Mouse (Mus musculus) spleen, postnatal 14 days (tissue): ENCODE data around the gene Cux2.
"Not testable (repeated sequence)": the region's sequence is repeated elsewhere in the genome, so short reads cannot be mapped to it uniquely, and the experiment has no call there.

Experiments
- DNase-seq, 2 experiments: peaks; one replicate each; pipeline ENCODE4 v3.0.0; 2021 to 2022; ENCODE audit warnings: low spot score in 2 of 2

Gene Cux2

DNA sequence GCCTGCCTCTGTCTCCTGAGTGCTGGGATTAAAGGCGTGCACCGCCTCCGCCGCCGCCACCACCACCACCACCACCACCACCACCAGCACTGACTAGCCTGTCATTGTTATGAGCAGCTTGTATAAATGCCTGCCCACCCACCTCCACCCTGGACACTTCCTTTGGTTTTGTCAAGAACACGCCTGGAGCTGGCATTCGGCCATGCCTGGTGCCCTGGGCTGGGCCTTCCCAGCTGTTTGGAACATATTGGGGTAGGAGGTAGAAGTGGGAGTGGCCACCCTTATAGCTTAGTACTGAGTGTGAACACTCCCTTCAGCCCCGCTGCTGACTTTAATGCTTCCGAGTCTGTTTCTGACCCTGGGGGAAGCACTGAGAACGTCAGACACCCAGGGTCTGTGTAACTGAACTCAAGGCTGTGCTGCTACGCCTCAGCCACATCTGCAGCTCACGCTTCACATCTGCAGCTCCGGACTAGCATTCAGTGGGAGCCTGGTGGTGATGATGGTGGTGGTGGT lies 178.3 kb downstream of the Cux2 start:
- no peak for DNase-seq

DNA sequence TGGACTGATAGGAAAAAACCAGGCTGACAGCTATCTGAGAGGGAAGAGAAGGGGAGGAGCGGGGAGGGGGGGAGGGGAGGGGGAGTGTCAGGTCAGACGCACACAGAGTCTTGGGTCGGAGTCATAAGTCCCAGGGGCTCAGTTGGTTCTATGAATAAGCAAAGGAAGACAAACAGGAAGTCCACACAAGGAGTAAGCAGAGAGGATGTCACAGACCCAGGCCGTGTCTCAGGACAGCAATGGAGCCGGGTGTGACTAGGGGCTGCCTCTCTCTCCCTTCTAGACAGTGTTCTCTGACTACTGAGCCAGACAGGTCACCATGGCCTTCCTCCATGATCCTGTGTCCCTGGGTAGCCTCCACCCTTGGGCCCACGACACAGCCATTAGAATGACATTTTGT lies 179.1 kb downstream of the Cux2 start:
- DNase-seq, result no peak

- DNase-seq, result no peak
Observed at GRCm38 (mm10) chr5:121867963-121868362, 181.9 kb downstream of the Cux2 start.

GRCm38 (mm10) chr5:121864330-121864729 lies 185.6 kb downstream of the Cux2 start:
- DNase-seq, result no peak

DNA sequence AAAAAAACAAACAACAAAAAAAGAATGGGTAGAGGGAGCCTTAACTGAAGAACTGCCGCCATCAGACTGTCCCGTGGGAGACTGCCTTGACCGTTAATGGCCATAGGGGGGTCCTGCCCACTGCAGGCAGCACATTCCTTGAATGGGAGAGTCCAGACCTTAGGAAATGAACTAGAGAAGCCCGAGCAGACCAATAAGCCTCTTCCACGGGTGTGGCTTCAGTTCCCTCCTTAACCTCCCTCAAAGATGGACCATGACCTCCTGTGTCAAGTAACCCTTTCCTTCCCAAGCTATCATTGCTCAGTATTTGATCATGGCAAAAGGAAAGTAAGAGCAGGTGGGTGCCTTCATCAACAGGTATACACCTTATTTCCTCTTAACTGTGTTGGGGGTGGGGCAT lies 187.9 kb downstream of the Cux2 start:
- DNase-seq, result no peak

- no peak for DNase-seq
Observed at GRCm38 (mm10) chr5:121858427-121858826, 191.5 kb downstream of the Cux2 start.

DNA sequence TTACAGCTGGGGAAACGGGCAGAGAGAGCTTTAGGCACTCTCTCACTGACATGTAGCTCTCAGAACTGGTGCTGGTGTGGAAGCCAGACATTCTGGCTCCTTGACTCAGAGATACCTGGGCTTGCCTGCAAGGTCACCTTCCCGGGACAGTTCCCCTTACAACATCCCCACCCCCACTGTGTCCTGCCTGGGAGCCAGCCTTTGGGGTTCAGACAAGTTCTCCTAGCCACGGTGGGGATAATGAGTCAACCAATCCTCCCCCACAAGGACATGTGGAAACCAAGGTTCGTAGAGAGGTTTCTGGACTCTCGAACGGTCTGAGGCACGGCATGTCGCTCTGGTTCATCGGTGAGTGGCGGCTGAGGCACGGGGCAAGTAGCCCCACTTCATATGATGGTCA lies 193.2 kb downstream of the Cux2 start:
- no peak for DNase-seq

GRCm38 (mm10) chr5:121854768-121855167 lies 195.1 kb downstream of the Cux2 start:
- no peak for DNase-seq

- DNase-seq, result no peak
Observed at GRCm38 (mm10) chr5:121853368-121854051, 196.4 kb downstream of the Cux2 start.

- DNase-seq, result no peak
Observed at GRCm38 (mm10) chr5:121849478-121850349, 200.2 kb downstream of the Cux2 start.

- DNase-seq, result peak; percentile 81 to 87
Observed at GRCm38 (mm10) chr5:121848743-121849142, 201.2 kb downstream of the Cux2 start, which contains the start of gene Pheta1. Pheta1 (plus strand) TSS chr5:121848984.

GRCm38 (mm10) chr5:121848035-121848519 lies 201.8 kb downstream of the Cux2 start:
- DNase-seq, result no peak

DNA sequence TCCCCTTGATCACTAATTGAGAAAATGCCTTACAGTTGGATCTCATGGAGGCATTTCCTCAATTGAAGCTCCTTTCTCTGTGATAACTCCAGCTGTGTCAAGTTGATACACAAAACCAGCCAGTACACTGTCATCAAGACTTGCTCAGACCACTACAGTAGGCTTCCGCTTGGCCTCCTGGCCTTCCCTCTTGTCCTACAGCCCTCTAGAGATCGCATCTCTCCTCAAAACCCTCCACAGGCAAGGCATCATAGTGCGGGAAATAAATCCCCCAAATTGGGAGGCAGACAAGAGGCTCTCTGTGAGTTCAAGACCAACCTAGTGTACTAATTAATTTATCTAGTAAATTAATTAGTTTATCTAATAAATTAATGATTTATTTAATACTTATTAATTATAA lies 202.6 kb downstream of the Cux2 start:
- DNase-seq, result not testable (repeated sequence)

DNA sequence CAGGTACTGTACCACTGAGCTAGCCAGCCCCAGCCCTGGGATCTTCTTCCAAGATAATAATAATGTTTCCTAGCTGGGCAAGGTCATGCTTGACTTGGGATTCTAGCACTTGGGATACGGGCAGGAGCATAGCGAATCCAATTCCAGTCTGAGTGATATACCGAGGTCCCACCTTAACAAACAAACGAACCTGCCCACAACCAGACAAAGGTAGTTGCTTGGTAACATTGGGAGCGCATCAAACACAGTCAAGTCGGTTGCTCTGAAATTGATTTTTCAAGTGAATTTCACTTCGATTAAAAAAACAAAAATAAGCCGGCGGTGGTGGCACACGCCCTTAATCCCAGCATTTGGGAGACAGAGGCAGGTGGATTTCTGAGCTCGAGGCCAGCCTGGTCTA lies 203.6 kb downstream of the Cux2 start:
- no peak for DNase-seq

- no peak for DNase-seq
Observed at GRCm38 (mm10) chr5:121845361-121845760, 204.5 kb downstream of the Cux2 start.

- no peak for DNase-seq
Observed at GRCm38 (mm10) chr5:121843138-121843905, 206.6 kb downstream of the Cux2 start.

DNA sequence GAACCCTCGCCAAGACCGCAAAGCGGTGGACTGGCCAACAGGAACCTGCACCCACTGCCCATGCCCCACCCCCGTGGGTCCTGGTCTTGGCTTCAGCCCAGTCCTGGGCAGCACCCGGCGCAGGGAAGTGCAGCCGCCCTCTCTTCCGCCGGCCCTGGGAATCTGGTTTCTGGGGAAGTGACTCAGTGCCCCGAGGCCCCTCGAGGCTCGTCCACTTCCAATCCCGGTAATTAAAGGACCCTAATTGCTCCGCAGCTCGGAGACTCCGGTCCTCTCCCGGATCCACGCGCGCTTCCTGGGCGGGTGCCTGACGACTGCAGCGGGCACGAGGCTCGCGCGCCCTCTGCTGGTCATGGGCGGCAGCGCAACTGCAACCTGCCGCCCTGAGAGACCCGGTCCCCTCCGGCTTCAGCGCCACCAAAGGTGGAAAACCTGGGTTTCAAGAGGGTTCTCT lies 207.2 kb downstream of the Cux2 start:
- DNase-seq, result peak; percentile 70 to 78

GRCm38 (mm10) chr5:121841973-121842372 lies 207.9 kb downstream of the Cux2 start:
- DNase-seq, result no peak

- no peak for DNase-seq
Observed at GRCm38 (mm10) chr5:121841516-121841915, 208.4 kb downstream of the Cux2 start.

GRCm38 (mm10) chr5:121839128-121839473 lies 210.8 kb downstream of the Cux2 start:
- DNase-seq, result no peak

DNA sequence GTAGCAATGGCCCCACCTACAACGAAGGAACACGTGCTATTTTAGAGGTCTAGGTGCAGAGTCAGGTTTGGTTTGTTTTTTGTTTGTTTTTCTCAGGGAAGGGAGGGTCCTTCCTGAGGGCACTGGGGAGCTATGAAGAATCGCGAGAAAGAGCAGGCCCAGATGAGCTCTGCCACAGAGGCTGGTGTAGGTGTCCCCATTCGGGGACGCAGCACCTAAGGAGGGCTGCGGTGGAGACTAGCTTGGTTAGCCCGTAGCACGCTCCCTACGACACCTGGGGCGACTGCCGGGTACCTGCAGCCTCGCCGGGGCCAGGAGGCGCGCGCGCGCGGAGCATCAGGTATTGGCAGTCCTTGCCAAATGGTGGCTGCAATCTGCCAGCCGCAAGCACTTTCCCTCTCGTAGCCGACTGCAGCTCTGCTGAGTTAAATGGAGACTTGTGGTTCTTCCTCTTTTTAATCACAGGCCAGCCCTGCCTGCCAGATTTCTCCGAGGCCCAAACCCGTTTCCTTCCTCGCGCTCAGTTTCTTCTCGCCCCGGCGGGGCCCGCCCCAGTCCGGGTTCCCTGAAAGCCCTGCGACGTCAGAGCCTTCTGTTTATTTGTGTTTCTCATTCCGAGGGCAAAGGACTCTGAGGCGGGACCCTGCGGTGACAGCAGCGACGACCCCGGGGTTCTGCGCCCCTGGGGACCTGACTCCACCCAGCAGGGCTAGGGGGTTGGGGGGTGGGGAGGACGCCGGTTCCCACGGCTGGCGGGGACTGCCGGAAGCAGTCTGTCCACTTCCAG lies 211.4 kb downstream of the Cux2 start:
- DNase-seq, result peak; percentile 48 to 66
